Mouse (Mus musculus) kidney, postnatal 25 days (tissue): Measurements from ENCODE around the gene Myo1a.
A peak's percentile ranks its signal among the peaks of the same experiment; 100 is the strongest.

Source experiments
- DNase-seq, 2 experiments: peaks; one replicate each; pipeline ENCODE4 v3.0.0; 2021; ENCODE audit warnings: mixed read lengths in 2 of 2

The Myo1a gene

GRCm38 (mm10) chr10:127730285-127730932 is 25.4 kb downstream of the Myo1a start:
- no peak for DNase-seq

DNA sequence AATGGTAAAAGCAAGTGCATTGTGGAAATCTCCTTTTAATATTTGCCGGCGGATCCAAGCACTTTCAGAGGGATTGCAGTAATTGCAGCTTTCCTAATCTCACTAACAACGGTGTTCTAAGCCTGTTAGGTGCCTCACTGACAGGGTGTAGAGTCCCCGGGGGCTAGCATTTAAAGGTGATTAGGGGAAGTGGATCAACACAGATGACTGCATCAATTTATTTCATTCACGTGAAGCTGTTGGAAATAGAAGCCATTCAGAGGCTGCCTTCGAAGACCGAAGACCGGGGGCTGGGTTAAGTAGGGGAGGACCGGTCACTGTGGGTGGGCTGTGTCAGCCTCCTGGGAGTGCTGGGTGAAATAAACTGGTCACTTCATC is 26.0 kb downstream of the Myo1a start:
- DNase-seq = no peak

DNA sequence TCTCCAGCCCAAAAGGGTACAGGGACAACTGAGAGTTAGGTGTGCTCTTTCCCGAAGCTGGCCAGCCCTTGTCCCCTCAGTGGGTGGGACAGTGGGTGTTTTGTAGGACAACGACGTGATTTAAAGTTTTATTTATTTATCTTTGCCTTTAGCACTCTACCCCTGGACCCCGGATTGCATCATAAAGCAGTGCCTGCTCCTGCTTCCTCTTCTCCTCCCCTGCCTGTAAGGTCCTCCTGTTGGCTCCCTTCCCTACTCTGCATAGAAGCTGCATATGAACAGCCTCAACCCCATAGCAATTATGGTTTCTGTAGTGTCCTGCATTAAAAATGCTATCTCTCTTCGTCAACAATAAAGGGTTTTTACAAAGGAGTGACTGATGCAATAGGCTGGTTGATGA is 26.4 kb downstream of the Myo1a start:
- DNase-seq = no peak

DNA sequence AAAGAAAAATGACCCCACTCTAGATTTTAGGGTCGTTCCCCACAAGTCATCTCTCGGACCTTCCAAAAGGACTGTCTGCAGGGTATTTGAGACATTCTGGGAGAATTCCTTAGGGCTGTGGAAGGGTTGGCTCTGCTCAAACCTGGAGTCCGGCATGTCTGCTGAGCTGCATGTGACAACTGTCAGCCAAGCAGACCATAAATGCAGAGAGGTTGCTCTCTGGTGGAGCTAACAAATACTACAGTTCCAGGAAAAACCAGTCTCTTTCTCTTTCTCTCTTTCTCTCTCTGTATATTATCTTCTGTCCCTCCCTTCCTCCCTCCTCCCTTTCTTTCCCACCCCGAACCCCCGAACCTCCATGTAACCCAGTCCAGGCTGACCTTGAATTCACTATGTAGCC is 29.5 kb downstream of the Myo1a start:
- no peak for DNase-seq

GRCm38 (mm10) chr10:127736266-127736665 is 31.3 kb downstream of the Myo1a start:
- DNase-seq = no peak

- DNase-seq = no peak
Observed at GRCm38 (mm10) chr10:127736916-127737315, 31.9 kb downstream of the Myo1a start.

DNA sequence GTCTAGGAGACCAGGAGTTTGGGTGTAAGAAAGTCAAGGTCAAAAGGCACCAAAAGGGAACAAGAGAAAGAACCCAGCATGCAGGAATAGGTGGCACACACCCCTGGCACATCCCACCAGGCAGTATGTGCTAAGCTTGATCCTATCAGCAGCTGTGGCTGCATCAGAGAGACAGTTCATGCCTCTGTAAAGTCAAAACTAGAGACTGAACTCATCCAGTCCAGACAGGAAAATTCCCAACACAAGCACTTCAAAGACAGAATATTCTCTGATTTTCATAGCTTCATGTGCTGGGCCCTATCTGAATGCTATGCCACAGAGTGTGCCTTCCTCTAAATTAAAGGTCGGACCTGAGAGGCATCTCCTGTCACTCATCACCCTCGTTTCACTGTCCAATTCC is 32.6 kb downstream of the Myo1a start:
- DNase-seq = no peak

- DNase-seq = peak; percentile 40 to 63
Observed at GRCm38 (mm10) chr10:127738151-127738882, 33.3 kb downstream of the Myo1a start.

GRCm38 (mm10) chr10:127739083-127739660 is 34.2 kb downstream of the Myo1a start, which contains the start of gene Zbtb39:
Zbtb39 (plus strand) TSS chr10:127739538.
- DNase-seq = peak; percentile 78 to 91

- peak; percentile 31 to 63 for DNase-seq
Observed at GRCm38 (mm10) chr10:127739661-127740161, 34.7 kb downstream of the Myo1a start.

DNA sequence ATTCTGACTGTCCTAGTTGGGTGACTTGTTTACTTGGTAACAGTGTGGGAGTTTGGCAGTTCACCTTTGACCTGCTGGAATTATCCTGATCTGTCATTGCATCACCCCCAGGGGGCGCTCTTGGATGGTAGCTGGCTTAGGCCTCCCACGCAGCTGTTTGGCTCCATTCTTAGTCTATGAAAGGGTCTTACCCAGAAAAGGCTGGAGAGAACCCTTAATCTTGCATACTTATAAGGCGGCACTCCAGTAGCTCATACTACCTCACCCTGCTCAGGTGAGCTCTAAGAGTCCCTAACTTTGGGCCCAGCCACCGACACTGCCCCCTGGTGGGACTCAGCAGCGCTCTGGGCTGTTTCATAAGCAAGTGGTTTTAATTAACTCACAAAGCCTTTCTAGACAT is 39.7 kb downstream of the Myo1a start:
- DNase-seq = peak; percentile 68 to 73

DNA sequence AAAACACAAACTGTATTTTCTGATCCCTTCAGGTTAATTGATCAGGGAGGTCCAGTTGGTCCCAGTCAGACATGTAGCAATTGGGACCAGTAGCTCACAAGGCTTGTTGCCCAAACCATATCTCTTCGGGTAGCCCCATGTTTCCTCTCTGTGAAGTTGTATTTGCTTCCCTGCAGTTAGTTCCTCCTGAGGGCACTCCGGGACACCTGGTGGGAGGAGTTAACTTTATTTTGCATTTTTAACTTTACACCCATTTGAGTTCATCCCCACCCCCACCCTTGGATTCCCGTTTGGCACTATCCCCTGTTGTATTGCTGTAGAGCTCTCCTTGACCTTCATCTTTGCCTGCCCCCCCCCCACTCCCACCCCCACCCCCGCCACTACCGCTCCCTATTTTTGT is 40.9 kb downstream of the Myo1a start:
- no peak for DNase-seq

DNA sequence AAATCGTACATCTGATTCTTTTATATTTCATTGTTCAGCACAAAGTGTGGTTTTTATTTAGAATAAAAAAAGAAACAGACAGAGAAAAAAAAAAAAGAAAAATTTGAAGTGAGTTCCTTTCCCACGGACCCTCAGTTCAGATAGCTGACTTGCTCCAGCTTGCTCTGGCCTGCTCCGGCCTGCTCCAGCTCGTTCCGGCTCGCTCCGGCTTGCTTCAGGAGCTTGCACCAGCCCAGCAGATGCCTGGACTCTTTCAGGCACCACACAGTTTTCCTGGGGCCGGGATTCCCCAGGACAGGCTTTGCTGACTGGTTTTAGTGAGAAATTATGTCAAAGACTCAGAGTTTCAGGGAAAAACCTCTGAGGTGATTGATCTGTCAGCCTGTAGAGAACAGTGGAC is 42.3 kb downstream of the Myo1a start:
- peak; percentile 76 to 86 for DNase-seq

DNA sequence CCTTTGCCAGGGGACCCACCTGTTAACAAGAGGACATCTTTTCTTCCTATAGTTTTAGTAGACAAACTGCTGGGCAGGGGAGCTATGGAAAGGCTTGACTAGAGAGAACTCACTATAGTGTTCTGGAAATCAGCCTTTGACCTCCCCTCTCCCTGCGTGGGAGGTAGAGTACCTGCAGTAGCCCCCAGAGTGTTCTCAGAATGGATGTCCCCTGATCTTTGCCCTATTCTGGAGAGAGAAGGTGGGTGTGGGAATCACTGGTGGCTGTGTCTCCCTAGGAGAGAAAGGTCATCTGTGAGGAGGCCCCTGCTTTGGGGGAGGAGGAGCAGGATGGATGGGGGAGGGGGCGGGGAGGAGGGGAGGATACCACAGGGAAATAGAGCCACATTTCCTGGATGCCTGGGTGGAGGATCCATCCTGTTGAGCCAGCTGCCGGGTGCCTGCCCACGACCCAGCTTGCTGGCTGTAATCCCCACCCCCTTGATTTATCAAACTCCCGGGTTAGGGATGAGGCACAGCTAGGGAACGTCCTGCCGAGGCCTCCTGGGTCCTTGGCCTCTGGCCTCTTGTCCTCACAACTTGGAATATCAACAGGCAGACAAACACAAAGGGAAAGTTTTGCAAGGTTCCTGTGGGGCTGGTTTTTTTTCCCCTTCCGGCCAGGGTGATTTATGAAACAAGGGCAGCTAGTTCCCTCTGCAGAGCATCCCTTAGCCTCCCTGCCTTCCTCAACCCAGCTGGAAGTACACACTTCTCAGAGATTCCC is 44.1 kb downstream of the Myo1a start:
- peak; percentile 73 to 91 for DNase-seq

- peak in 1 of 2 experiments; percentile 64 for DNase-seq
Observed at GRCm38 (mm10) chr10:127750136-127750777, 45.3 kb downstream of the Myo1a start.

DNA sequence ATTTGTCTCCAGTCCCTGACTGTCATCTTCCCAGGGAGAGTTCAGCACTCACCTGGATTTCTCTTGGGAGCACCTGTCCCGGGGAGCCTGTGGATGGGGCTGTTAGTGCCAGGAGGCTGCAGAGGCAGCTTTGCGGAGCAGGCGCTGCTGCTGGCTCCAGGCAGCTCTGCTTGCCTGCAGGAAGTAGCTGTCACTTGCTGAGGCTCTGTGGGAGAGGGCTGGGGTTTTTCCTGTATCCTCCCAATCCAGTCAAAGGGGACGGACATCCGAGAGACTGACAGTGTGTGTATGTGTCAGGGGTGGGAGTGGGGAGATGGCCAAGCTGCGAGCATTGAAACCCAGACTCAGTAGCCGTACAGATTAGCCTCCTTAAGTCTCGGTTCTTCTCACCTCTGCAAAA is 46.6 kb downstream of the Myo1a start, which contains the start of gene Gpr182:
TSS of gene Gpr182 (minus strand) at position 185 of the 400 bp plus-strand sequence.
- peak; percentile 64 to 80 for DNase-seq

GRCm38 (mm10) chr10:127754566-127755166 is 49.7 kb downstream of the Myo1a start:
- peak; percentile 74 to 79 for DNase-seq

DNA sequence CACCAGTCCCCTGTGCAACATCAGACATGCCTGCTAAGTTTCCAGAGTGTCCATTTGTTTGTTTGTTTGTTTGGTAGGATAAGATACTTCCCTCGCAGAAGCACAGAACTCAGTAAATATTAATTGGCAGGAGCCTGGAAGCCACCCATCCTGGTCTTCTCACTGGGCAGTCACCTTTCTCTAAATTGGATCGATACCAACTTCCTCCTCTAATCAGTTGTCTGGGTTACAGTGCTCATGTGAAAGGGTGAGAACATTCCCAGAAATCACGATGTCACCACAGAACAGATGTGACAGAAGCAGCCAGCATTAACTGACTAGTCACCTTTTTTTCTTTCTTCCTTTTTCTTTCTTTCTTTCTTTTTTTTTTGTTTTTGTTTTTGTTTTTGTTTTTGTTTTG is 50.3 kb downstream of the Myo1a start:
- DNase-seq = peak in 1 of 2 experiments; percentile 36

DNA sequence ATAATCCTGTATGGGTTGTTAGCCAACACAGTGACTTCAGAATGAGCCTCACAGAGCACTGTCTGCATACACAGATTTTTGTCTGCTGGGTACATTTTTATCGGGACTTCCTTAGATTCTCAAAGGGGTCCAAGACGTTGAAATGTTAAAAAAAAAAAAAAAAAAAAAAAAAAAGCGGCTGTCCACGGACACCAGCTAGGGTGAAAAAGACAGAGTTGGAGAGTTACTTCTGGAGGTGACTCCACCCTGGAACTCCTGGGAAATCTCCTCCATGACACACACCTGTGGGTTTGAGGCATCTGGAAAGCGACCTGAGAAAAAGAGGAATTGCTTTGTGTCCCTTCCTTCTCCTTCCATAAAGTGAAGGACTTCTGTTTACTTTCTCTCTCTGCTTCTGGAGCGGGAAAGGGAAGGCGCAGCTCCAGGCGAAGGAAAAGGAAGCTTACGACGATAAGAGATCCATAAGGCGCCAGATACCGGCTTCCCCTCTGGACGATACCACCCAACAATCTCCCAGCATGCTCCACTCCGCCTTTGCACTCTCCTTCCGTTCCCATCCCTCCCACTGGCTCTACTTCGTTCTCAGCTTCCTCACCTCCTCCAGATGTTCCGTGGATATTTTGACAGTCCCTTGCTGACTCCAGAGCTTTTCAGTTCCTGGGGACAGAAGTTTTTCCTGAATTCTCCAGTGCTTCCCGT is 50.9 kb downstream of the Myo1a start:
- peak; percentile 35 to 43 for DNase-seq

- peak in 1 of 2 experiments; percentile 18 for DNase-seq
Observed at GRCm38 (mm10) chr10:127759181-127760110, 54.5 kb downstream of the Myo1a start, which contains the start of the genes Rdh1 and Rdh16f1. Rdh1 (plus strand) TSS chr10:127759721. Rdh16f1 (plus strand) TSS chr10:127759787.
